Mouse (Mus musculus) ES-E14 (cell line): ENCODE data around the gene Flot2.
"Not testable (repeated sequence)": the region's sequence is repeated elsewhere in the genome, so short reads cannot be mapped to it uniquely, and the experiment has no call there.

Experiments used
- CHD2 ChIP-seq: IDR thresholded peaks from 2 replicates; pipeline ENCODE4 v1.6.1; 2014; ENCODE audit warnings: mild to moderate bottlenecking, low read depth, low read length, inconsistent platforms
- HCFC1 ChIP-seq: IDR thresholded peaks from 2 replicates; pipeline ENCODE4 v1.6.1; 2012; ENCODE audit warnings: low read length, inconsistent platforms, borderline replicate concordance; ENCODE audit not compliant: insufficient read depth
- MAFK ChIP-seq: IDR thresholded peaks from 2 replicates; pipeline ENCODE4 v1.6.1; 2014; ENCODE audit warnings: mild to moderate bottlenecking, low read depth, low read length, inconsistent platforms; ENCODE audit not compliant: insufficient read depth
- ZC3H11A ChIP-seq: IDR thresholded peaks from 2 replicates; pipeline ENCODE4 v1.6.1; 2012; ENCODE audit warnings: low read depth, mild to moderate bottlenecking, inconsistent platforms, low read length, borderline replicate concordance
- ZNF384 ChIP-seq: IDR thresholded peaks from 2 replicates; pipeline ENCODE4 v1.6.1; 2012; ENCODE audit warnings: low read depth, low read length, inconsistent platforms

DNA sequence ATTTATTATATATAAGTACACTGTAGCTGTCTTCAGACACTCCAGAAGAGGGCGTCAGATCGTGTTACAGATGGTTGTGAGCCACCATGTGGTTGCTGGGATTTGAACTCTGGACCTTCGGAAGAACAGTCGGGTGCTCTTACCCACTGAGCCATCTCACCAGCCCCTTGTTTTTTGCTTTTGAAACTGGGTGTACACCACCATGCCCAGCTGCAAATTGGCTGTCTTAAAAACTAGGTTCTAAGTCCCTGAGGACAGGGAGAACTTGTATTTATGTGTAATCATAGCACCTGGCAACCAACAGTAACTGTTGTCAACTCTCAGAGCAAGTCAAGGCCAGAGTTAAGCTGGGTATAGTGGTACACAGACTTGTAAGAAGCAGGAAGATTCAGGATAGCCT is 10.9 kb downstream of the Flot2 start:
- not testable (repeated sequence) for TF ChIP-seq ZC3H11A, CHD2, ZNF384, MAFK, HCFC1
